Mouse (Mus musculus) liver, embryonic 14 days (tissue): Measurements from ENCODE around the gene Hist1h2ae. TPM values are rescaled to one million over a fixed set of nuclear protein-coding genes. Genes with fewer than 3 reads are reported as not detected.

Source experiments
- polyA plus RNA-seq: library from polyadenylated mRNA; depleted of rRNA; stranded (reverse); fragments of >200 nt; gene quantifications from 2 replicates; pipeline ENCODE4 v1.2.3, GENCODE M21; 2012; rRNA removed

Hist1h2ae gene
- polyA plus RNA-seq, 1 experiment: 13.2 TPM

Other genes starting within 250 kb of the Hist1h2ae start
- gene Zfp322a, start 202.0 kb downstream of the Hist1h2ae start, polyA plus RNA-seq: 6.0 and 6.7 TPM in 2 replicates
- 3.8 and 4.4 TPM in 2 replicates for gene Abt1, start 147.4 kb downstream of the Hist1h2ae start, polyA plus RNA-seq
- gene Btn1a1, start 105.3 kb downstream of the Hist1h2ae start, polyA plus RNA-seq: 1.8 and 2.0 TPM in 2 replicates
- not detected in 2 replicates for gene Btn2a2, start 82.4 kb downstream of the Hist1h2ae start, polyA plus RNA-seq
- gene Hist1h4h, start 40.2 kb downstream of the Hist1h2ae start, polyA plus RNA-seq: 20.0 and 22.7 TPM in 2 replicates
- 254 and 365 TPM in 2 replicates for gene Hist1h2af, start 37.3 kb downstream of the Hist1h2ae start, polyA plus RNA-seq
- gene Hist1h3g, start 35.8 kb downstream of the Hist1h2ae start, polyA plus RNA-seq: 40.7 and 47.0 TPM in 2 replicates
- 6.3 and 6.5 TPM in 2 replicates for gene Hist1h2bh, start 27.8 kb downstream of the Hist1h2ae start, polyA plus RNA-seq
- gene Hist1h3f, start 27.2 kb downstream of the Hist1h2ae start, polyA plus RNA-seq: 4.4 and 4.5 TPM in 2 replicates
- gene Hist1h4f, start 19.6 kb downstream of the Hist1h2ae start, polyA plus RNA-seq: 19.0 and 21.1 TPM in 2 replicates
- 0.66 and 0.96 TPM in 2 replicates for gene Hist1h1d, start 18.0 kb downstream of the Hist1h2ae start, polyA plus RNA-seq
- 24.2 and 24.8 TPM in 2 replicates for gene Hist1h3e, start 8.9 kb downstream of the Hist1h2ae start, polyA plus RNA-seq
- gene Hist1h2bg, start 176 bp upstream of the Hist1h2ae start, polyA plus RNA-seq: 35.1 and 41.0 TPM in 2 replicates
- 12.1 and 12.6 TPM in 2 replicates for gene Hist1h2bf, start 3.0 kb upstream of the Hist1h2ae start, polyA plus RNA-seq
- gene Hist1h2ad, start 3.2 kb upstream of the Hist1h2ae start, polyA plus RNA-seq: 8.7 and 8.8 TPM in 2 replicates
- gene Hist1h3d, start 4.5 kb upstream of the Hist1h2ae start, polyA plus RNA-seq: 19.8 and 22.5 TPM in 2 replicates
- gene Hist1h4d, start 10.4 kb upstream of the Hist1h2ae start, polyA plus RNA-seq: 7.9 and 8.2 TPM in 2 replicates
- gene Hist1h2be, start 49.9 kb upstream of the Hist1h2ae start, polyA plus RNA-seq: 2.9 and 3.1 TPM in 2 replicates
- 7.8 and 10.5 TPM in 2 replicates for gene Hist1h1e, start 51.3 kb upstream of the Hist1h2ae start, polyA plus RNA-seq
- gene Hist1h2ac, start 112.7 kb upstream of the Hist1h2ae start, polyA plus RNA-seq: 1.2 and 1.3 TPM in 2 replicates
- gene Hist1h2bc, start 113.0 kb upstream of the Hist1h2ae start, polyA plus RNA-seq: 75.9 and 78.5 TPM in 2 replicates
- 0.13 TPM in 1 of 2 replicates, not detected in the other for gene Hist1h1t, start 124.6 kb upstream of the Hist1h2ae start, polyA plus RNA-seq
- gene Hist1h4c, start 127.2 kb upstream of the Hist1h2ae start, polyA plus RNA-seq: 5.9 TPM in 2 replicates
- gene Hfe, start 139.6 kb upstream of the Hist1h2ae start, polyA plus RNA-seq: 2.5 and 4.1 TPM in 2 replicates
- 41.5 and 49.3 TPM in 2 replicates for gene Hist1h1c, start 167.6 kb upstream of the Hist1h2ae start, polyA plus RNA-seq
- gene Hist1h3c, start 174.4 kb upstream of the Hist1h2ae start, polyA plus RNA-seq: 38.4 and 43.0 TPM in 2 replicates
- gene Hist1h2bb, start 175.5 kb upstream of the Hist1h2ae start, polyA plus RNA-seq: 15.4 and 18.8 TPM in 2 replicates
- 38.0 and 42.8 TPM in 2 replicates for gene Hist1h2ab, start 179.9 kb upstream of the Hist1h2ae start, polyA plus RNA-seq
- gene Hist1h3b, start 181.0 kb upstream of the Hist1h2ae start, polyA plus RNA-seq: 36.3 and 37.0 TPM in 2 replicates
- gene Hist1h4b, start 185.8 kb upstream of the Hist1h2ae start, polyA plus RNA-seq: 20.1 and 25.1 TPM in 2 replicates
- gene Hist1h4a, start 190.0 kb upstream of the Hist1h2ae start, polyA plus RNA-seq: 10.7 and 12.1 TPM in 2 replicates
- gene Hist1h3a, start 191.2 kb upstream of the Hist1h2ae start, polyA plus RNA-seq: 32.0 and 44.7 TPM in 2 replicates
- 13.8 and 15.6 TPM in 2 replicates for gene Hist1h1a, start 192.4 kb upstream of the Hist1h2ae start, polyA plus RNA-seq
- 0.01 and 0.02 TPM in 2 replicates for gene Trim38, start 198.7 kb upstream of the Hist1h2ae start, polyA plus RNA-seq
- 0.92 and 1.1 TPM in 2 replicates for gene Slc17a2, start 235.8 kb upstream of the Hist1h2ae start, polyA plus RNA-seq